Mouse (Mus musculus) MEL (cell line): Measurements from ENCODE around the gene Ceacam20.
"Not testable (repeated sequence)": the region's sequence is repeated elsewhere in the genome, so short reads cannot be mapped to it uniquely, and the experiment has no call there.

Source experiments
- CHD1 ChIP-seq: IDR thresholded peaks from 2 replicates; pipeline ENCODE4 v1.6.1; 2012; ENCODE audit warnings: low read depth, mild to moderate bottlenecking, inconsistent platforms, low read length, improper control_type of control experiment
- JUND ChIP-seq: IDR thresholded peaks from 2 replicates; pipeline ENCODE4 v1.6.1; 2011; ENCODE audit warnings: low read depth, mild to moderate bottlenecking, improper control_type of control experiment, low read length
- NELFE ChIP-seq: IDR thresholded peaks from 2 replicates; pipeline ENCODE4 v1.6.1; 2011; ENCODE audit warnings: low read depth, low read length, improper control_type of control experiment
- RCOR1 ChIP-seq: IDR thresholded peaks from 2 replicates; pipeline ENCODE4 v1.6.1; 2012; ENCODE audit warnings: low read depth, mild to moderate bottlenecking, inconsistent platforms, low read length, improper control_type of control experiment

GRCm38 (mm10) chr7:19930481-19930880 lies 34.7 kb upstream of the Ceacam20 start:
- TF ChIP-seq JUND, CHD1, RCOR1, NELFE: not testable (repeated sequence)
